Mouse (Mus musculus) thymus, postnatal 10 days (tissue): ENCODE data around the gene Ppcdc.
"Not testable (repeated sequence)": the region's sequence is repeated elsewhere in the genome, so short reads cannot be mapped to it uniquely, and the experiment has no call there.

Experiments
- DNase-seq, 2 experiments: peaks; one replicate each; pipeline ENCODE4 v3.0.0; 2021; ENCODE audit warnings: low spot score in 2 of 2

The Ppcdc gene

GRCm38 (mm10) chr9:57428391-57428790 lies 11.5 kb downstream of the Ppcdc start:
- DNase-seq: no peak

DNA sequence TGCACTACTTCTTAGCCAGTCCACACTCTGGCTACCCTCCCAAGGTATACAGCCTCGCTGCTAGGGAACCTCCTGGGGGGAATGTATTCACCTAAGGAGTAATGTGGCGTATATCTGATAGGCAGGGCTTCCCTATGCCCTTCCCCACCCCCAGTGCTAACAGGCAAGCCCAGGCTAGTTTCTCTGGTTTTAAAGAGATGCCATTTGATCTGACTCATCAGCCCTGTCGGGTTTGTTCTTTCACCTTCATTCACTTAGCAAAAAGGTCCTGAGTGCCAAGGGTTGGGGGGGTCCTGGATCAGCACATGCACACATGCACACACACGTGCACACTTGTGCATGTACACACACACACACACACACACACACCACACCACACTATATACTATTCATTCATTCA lies 12.0 kb downstream of the Ppcdc start:
- no peak for DNase-seq

DNA sequence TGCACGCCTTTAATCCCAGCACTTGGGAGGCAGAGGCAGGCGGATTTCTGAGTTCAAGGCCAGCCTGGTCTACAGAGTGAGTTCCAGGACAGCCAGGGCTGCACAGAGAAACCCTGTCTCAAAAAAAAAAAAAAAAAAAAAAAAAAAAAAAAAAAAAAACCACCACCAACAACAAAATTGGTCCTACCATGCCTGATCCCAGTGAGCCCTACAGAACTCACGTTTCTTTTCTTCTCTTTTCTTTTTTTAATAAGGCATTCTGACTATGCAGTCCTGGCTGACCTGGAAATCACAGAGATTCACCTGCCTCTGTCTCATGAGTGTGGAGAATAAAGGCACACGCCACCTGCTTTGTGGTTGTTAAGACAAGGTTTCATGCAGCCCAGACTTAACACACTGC lies 12.8 kb downstream of the Ppcdc start:
- not testable (repeated sequence) for DNase-seq

GRCm38 (mm10) chr9:57425116-57425515 lies 14.8 kb downstream of the Ppcdc start:
- DNase-seq: no peak

DNA sequence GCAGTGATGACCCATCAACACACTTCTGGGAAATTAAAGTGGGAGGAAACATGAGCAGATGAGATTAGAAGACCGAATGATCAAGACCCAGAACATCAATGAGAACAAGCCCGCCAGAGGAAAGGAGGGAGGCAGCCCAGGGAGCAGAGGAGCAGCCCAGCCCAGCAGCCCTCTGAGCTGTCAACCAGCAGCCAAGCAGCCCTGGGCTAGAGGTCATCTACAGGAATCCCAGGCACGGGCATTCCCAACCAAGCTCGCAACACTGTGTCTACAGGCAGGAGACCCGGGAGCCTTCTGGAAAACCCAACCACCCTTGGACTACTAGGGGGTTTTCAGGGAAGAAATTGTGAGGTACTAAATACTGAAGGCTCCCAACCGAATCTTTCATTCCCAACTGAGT lies 15.9 kb downstream of the Ppcdc start:
- no peak for DNase-seq

GRCm38 (mm10) chr9:57421688-57422111 lies 18.2 kb downstream of the Ppcdc start:
- DNase-seq: no peak

DNA sequence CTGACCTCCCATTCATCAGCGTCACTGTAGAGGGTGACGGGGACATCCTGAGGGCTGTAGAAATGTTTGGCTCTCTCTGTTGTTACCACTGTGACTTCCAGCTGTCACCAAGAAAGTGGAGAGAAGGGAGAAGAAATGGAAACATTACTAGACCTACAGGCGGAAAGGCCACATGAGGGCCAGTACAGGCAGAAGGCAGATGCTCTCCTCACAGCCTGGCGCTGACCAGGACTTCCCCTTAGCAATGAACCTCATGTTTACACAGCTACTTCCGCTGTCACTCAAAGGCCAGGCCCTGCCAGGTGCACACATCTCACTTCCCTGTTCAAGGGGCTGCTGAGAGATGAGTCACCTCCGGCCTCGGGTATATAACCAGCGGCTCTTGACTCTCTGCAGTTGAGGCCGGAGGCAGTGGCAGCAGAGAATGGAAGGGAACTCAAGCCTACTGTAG lies 18.8 kb downstream of the Ppcdc start:
- peak; percentile 79 to 81 for DNase-seq

- DNase-seq: peak in 1 of 2 experiments; percentile 18
Observed at GRCm38 (mm10) chr9:57420321-57421120, 19.4 kb downstream of the Ppcdc start.

GRCm38 (mm10) chr9:57419521-57420267 lies 20.2 kb downstream of the Ppcdc start:
- DNase-seq: no peak

GRCm38 (mm10) chr9:57417341-57417740 lies 22.6 kb downstream of the Ppcdc start:
- DNase-seq: no peak

GRCm38 (mm10) chr9:57407120-57407905 lies 32.6 kb downstream of the Ppcdc start:
- DNase-seq: no peak

GRCm38 (mm10) chr9:57406395-57406794 lies 33.5 kb downstream of the Ppcdc start:
- no peak for DNase-seq

- no peak for DNase-seq
Observed at GRCm38 (mm10) chr9:57404036-57404435, 35.9 kb downstream of the Ppcdc start.

- no peak for DNase-seq
Observed at GRCm38 (mm10) chr9:57402318-57403251, 37.3 kb downstream of the Ppcdc start.

- DNase-seq: no peak
Observed at GRCm38 (mm10) chr9:57398773-57399172, 41.2 kb downstream of the Ppcdc start.

DNA sequence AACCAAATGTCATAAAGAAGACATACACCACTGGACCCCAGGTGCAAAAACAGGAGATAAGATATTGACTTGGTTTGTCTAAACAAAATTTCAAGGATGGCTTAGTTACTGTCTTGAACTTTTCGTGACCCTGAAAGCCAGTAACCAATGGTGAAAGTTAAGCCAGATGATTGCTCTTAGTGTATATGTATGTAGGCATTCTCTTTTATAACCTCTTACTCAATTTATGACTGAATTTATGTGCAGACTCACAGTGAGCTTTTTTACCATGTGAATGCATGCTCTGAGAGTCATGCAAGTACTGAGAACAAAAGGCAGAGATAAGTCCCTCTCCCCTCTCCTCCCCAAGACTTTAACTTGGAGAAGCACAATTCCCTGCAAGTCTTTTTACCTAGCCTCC lies 47.0 kb downstream of the Ppcdc start:
- DNase-seq: no peak

GRCm38 (mm10) chr9:57390869-57391268 lies 49.1 kb downstream of the Ppcdc start:
- no peak for DNase-seq

- DNase-seq: no peak
Observed at GRCm38 (mm10) chr9:57389131-57389530, 50.8 kb downstream of the Ppcdc start.

GRCm38 (mm10) chr9:57386926-57387325 lies 53.0 kb downstream of the Ppcdc start:
- no peak for DNase-seq

- DNase-seq: no peak
Observed at GRCm38 (mm10) chr9:57384621-57385020, 55.3 kb downstream of the Ppcdc start.

DNA sequence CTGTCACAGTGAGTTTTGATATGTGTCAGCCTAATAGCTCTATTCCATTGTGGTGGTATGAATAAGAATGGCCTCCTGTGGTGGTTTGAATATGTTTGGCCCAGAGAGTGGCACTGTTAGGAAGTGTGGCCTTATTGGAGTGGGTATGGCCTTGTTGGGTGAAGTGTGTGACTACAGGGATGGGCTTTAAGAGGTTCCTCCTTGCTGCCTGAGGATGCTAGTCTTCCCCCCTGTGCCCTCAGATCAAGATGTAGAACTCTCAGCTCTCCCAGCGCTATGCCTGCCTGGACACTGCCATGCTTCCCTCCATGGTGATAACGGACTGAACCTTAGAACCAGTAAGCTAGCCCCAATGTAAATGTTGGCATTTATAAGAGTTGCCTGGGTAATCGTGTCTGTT lies 78.9 kb downstream of the Ppcdc start:
- DNase-seq: no peak
